Mouse (Mus musculus) CH12.LX (cell line): ENCODE results near the gene Pip5k1a. TPM values are rescaled to one million over a fixed set of nuclear protein-coding genes. Genes with fewer than 3 reads are reported as not detected.

ENCODE experiments used
- DNase-seq: peaks from one replicate; pipeline ENCODE4 v3.0.0-alpha.2; 2013; ENCODE audit errors: extremely low read depth
- H3K27ac ChIP-seq: 2 replicates; pipeline ENCODE4 v1.5.1; 2012; ENCODE audit warnings: low read depth, mild to moderate bottlenecking, control low read depth, moderate library complexity; ENCODE audit not compliant: insufficient read depth
- H3K27me3 ChIP-seq: replicated peaks from 2 replicates; pipeline ENCODE3; 2012; ENCODE audit warnings: inconsistent platforms
- H3K36me3 ChIP-seq, 2 experiments: replicated peaks in 1 of 2; 2 replicates each; pipeline versions ENCODE3 to v1.6.1; 2012; ENCODE audit warnings: inconsistent platforms in 1 of 2, low read length in 1 of 2, mild to moderate bottlenecking in 1 of 2, mixed read lengths in 1 of 2, moderate library complexity in 1 of 2; ENCODE audit not compliant: control insufficient read depth in 1 of 2, insufficient read depth in 1 of 2
- H3K4me1 ChIP-seq, 2 experiments: 2 replicates each; pipeline ENCODE4 v1.6.1; 2012; ENCODE audit warnings: inconsistent platforms in 1 of 2, moderate library complexity in 1 of 2; ENCODE audit not compliant: insufficient read depth in 2 of 2, control insufficient read depth in 1 of 2
- H3K4me2 ChIP-seq: 2 replicates; pipeline ENCODE4 v1.6.1; 2012; ENCODE audit warnings: low read depth, mild to moderate bottlenecking, control low read depth; ENCODE audit not compliant: poor library complexity, insufficient read depth, severe bottlenecking
- H3K4me3 ChIP-seq, 3 experiments: fragments of 150-350 bp in 1 of 3; sonication (generic) in 1 of 3; replicated peaks in 1 of 3; 2 replicates each; pipeline versions ENCODE3 to v1.5.1; 2011 to 2012; ENCODE audit warnings: low read depth in 2 of 3, low read length in 2 of 3, mild to moderate bottlenecking in 2 of 3, moderate library complexity in 2 of 3, control low read depth in 1 of 3, improper control_type of control experiment in 1 of 3, inconsistent platforms in 1 of 3, mixed read lengths in 1 of 3; ENCODE audit not compliant: poor library complexity in 1 of 3
- H3K79me2 ChIP-seq: replicated peaks from 2 replicates; pipeline ENCODE4 v1.6.1; 2012; ENCODE audit warnings: mild to moderate bottlenecking, moderate library complexity; ENCODE audit not compliant: control insufficient read depth, poor library complexity, insufficient read depth, severe bottlenecking; ENCODE audit errors: extremely low read depth
- H3K9ac ChIP-seq: 2 replicates; pipeline ENCODE4 v1.6.1; 2012; ENCODE audit warnings: low read depth, mild to moderate bottlenecking, control low read depth, moderate library complexity; ENCODE audit not compliant: insufficient read depth
- H3K9me3 ChIP-seq: replicated peaks from 2 replicates; pipeline ENCODE3; 2012; ENCODE audit warnings: low read length, inconsistent platforms, mixed read lengths
- BHLHE40 ChIP-seq: IDR thresholded peaks from 2 replicates; pipeline ENCODE4 v1.6.1; 2011; ENCODE audit warnings: mild to moderate bottlenecking, low read depth, low read length, improper control_type of control experiment
- CHD1 ChIP-seq: IDR thresholded peaks from 2 replicates; pipeline ENCODE4 v1.6.1; 2012; ENCODE audit warnings: low read depth, low read length, improper control_type of control experiment, inconsistent platforms
- MAFK ChIP-seq: IDR thresholded peaks from 2 replicates; pipeline ENCODE4 v1.6.1; 2011; ENCODE audit warnings: low read length, improper control_type of control experiment; ENCODE audit not compliant: insufficient replicate concordance
- MAX ChIP-seq: IDR thresholded peaks from 2 replicates; pipeline ENCODE4 v1.6.1; 2011; ENCODE audit warnings: low read length, improper control_type of control experiment
- MEF2A ChIP-seq: IDR thresholded peaks from 2 replicates; pipeline ENCODE4 v1.6.1; 2014; ENCODE audit warnings: low read depth, mild to moderate bottlenecking, inconsistent platforms, low read length, improper control_type of control experiment, borderline replicate concordance
- SIN3A ChIP-seq: IDR thresholded peaks from 2 replicates; pipeline ENCODE4 v1.6.1; 2012; ENCODE audit warnings: low read length, improper control_type of control experiment, inconsistent platforms
- TCF12 ChIP-seq: IDR thresholded peaks from 2 replicates; pipeline ENCODE4 v1.6.1; 2014; ENCODE audit warnings: low read depth, mild to moderate bottlenecking, inconsistent platforms, low read length, improper control_type of control experiment
- UBTF ChIP-seq: IDR thresholded peaks from 2 replicates; pipeline ENCODE4 v1.6.1; 2012; ENCODE audit warnings: low read depth, mild to moderate bottlenecking, inconsistent platforms, low read length, improper control_type of control experiment, moderate library complexity
- USF2 ChIP-seq: conservative IDR thresholded peaks from 2 replicates; pipeline ENCODE4 v1.6.1; 2011; ENCODE audit warnings: low read depth, low read length, improper control_type of control experiment
- ZC3H11A ChIP-seq: IDR thresholded peaks from 2 replicates; pipeline ENCODE4 v1.6.1; 2012; ENCODE audit warnings: low read depth, mild to moderate bottlenecking, inconsistent platforms, low read length, improper control_type of control experiment
- dilution Hi-C: fragments of 300-500 bp; cut with MboI; formaldehyde crosslinking; loops from 2 replicates; pipeline ENCODE4 v1.14.3; 2020; ENCODE audit warnings: low sequenced_read_pairs; ENCODE audit not compliant: extremely low pct_unique_long_range_greater_than_20kb, extremely low pct_ligation_motif_present
- in situ Hi-C: fragments of 300-500 bp; cut with MboI; formaldehyde crosslinking; loops from 3 replicates; pipeline ENCODE4 v1.14.3; 2019; ENCODE audit warnings: low sequenced_read_pairs, low pct_ligation_motif_present, low pct_unique_long_range_greater_than_20kb, mixed read lengths
- polyA plus RNA-seq: library from polyadenylated mRNA; unstranded; fragments of >175 nt; gene quantifications from 2 replicates; pipeline ENCODE4 v1.2.1, GENCODE M21; 2012; ENCODE audit warnings: low read depth; ENCODE audit not compliant: insufficient read length
- total RNA-seq, 2 experiments: library from RNA; depleted of rRNA; stranded (reverse); fragments of 300-350 nt in 1 of 2; fragments of >200 nt in 1 of 2; gene quantifications; 2 replicates each; pipeline ENCODE4 v1.2.3; 2012 to 2014

Gene Pip5k1a
- total and polyA plus RNA-seq, 3 experiments: 21.5 to 35.8 (median 34.1) TPM

DNA sequence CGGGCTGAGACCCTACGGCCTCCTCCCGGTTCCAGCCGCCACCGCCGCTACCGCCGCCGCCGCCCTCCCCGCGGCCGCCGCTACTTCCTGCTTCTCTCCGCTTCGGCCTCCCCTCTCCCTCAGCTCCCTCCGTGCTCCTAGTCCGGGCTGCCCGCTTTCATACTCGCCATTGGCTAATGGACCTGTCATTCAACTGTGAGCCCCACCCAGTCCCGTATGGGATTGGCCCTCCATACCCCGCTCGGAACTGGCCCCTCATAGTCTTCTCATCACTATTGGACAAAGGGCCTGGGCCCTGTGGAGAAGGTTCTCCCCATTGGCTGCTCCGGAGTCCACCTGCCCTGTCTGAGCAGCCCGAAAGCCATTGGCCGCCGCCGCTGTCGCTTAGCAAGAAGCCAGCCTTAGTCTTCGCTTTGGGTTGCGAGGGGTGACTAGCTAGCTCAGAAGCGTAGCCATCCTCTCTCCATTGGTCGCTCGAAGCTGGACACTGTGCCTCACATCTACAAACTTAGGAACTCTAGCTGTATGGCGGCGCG, 91.3 kb downstream of the Pip5k1a start, which contains the start of gene Zfp687 (continued):
- no peak for TF ChIP-seq ZC3H11A
- TF ChIP-seq MAX: no peak

DNA sequence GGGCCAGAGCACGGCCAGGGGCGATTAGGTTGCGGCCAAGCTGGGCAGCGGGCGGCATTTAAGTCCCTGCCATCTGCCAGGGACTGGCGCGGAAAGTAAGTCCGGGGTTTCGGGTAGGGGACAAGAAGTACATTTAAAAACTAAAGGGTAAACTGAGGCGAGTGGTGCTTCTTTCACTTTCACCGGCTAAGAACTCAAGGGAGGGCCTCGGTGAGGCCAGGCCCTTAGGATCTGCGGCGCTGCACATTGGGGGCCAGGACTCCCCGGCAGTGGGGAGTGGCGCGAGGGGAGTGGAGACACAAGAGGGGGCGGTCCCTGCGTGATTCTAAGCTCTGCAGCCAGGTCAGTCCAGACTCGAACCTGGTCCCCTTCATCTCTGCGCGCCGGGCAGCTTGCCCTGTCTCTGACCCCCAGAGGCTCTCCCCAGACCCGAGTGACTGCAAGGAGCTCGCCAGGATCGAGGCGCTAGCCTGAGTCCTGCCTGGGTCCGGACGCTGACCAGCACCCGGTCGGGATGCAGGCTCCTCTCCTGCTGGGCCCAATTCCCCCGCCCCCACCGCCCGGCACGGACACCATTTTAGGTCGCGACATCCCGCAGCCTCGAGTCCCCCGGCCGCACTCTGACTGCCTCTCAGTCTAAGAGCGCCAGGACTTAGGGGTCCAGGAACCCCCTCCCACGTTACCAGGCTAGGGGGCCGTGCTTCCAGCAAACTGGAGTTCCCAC, 92.1 kb downstream of the Pip5k1a start:
- dilution Hi-C loops: no loop called here
- H3K4me1 ChIP-seq: peaks cover 2 to 33% of the 10 kb centered on the region in 2 experiments; a peak in 2 of 4 replicates
- H3K4me2 ChIP-seq: peak overlapping the region; percentile 82
- H3K4me3 ChIP-seq: peak overlapping the region; percentile 68 to 86 (median 83)
- TF ChIP-seq USF2 (no peak), UBTF (no peak), SIN3A (peak; percentile 2), TCF12 (0 out of 2 replicates have a peak, but pooled peaks have one; percentile 8), MEF2A (no peak)
- peak; percentile 37 for DNase-seq
- 0 out of 2 replicates have a peak overlapping the region, but pooled peaks have one; percentile 1 for H3K27ac ChIP-seq
- peaks cover 24 to 38% of the 10 kb centered on the region in 2 experiments for H3K36me3 ChIP-seq
- H3K79me2 ChIP-seq: peaks cover 9% of the 10 kb centered on the region
- no peaks in the 10 kb centered on the region for H3K27me3 ChIP-seq
- peak overlapping the region; percentile 60 for H3K9ac ChIP-seq
- in situ Hi-C loops: loop anchor here (5.0 kb wide), 1 partner anchor 57 kb away; no protein-coding TSS in a partner anchor
- H3K9me3 ChIP-seq: no peaks in the 10 kb centered on the region

DNA sequence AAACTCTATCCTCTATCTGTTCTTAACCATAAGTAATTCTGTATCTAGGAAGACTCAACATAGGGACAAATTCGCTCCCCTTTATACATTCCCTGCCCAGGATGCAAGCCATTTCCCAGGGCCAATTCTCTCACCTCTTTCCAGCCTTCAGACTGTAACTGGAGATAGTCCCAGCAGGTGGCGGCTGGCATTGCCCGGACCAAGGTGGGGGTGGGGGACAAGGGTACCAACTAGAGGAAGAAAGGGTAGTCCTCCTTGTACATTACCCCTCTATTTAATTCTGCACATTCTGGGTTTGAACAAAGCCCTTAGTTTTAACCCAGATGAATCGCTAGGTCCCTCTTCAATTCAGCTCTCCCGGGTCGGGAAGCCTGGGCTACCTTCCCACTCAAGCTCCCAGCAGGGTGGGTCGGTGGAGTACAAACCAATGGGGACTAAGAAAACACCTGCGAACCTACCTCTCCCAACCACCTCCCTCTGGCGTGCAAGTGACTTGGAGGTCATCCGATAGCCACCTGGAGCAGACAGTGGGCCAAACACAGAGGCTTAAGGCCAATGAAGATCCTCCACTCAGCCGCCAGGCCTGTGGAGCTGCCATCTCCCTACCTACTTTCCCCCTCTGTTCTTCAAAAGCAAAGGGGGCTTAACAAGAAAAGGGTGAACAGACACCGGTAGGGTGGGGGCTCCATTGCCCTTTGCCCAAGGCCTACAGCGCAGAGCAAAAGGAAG, 92.9 kb downstream of the Pip5k1a start:
- H3K9ac ChIP-seq: peak overlapping the region; percentile 60
- no peak for DNase-seq
- no peak overlapping the region for H3K27ac ChIP-seq
- dilution Hi-C loops (no loop called here), in situ Hi-C loops (loop anchor here (5.0 kb wide), 1 partner anchor 57 kb away; no protein-coding TSS in a partner anchor)
- H3K9me3 ChIP-seq: no peaks in the 10 kb centered on the region
- H3K4me3 ChIP-seq: peak overlapping the region; percentile 68 to 86 (median 83)
- peaks cover 32 to 44% of the 10 kb centered on the region in 2 experiments for H3K36me3 ChIP-seq
- H3K4me2 ChIP-seq: peak overlapping the region; percentile 82
- H3K4me1 ChIP-seq: peaks cover 2 to 40% of the 10 kb centered on the region in 2 experiments; a peak in 2 of 4 replicates
- no peaks in the 10 kb centered on the region for H3K27me3 ChIP-seq
- TF ChIP-seq SIN3A (0 out of 2 replicates have a peak, but pooled peaks have one; percentile 15), BHLHE40 (no peak), CHD1 (0 out of 2 replicates have a peak, but pooled peaks have one; percentile 49), MAFK (no peak)
- peaks cover 9% of the 10 kb centered on the region for H3K79me2 ChIP-seq
